Mouse (Mus musculus) forebrain, embryonic 16.5 days (tissue): ENCODE measurements around the gene Lgals2. TPM values are rescaled to one million over a fixed set of nuclear protein-coding genes. Genes with fewer than 3 reads are reported as not detected.
A peak's percentile ranks its signal among the peaks of the same experiment; 100 is the strongest.
"Not testable (repeated sequence)": the region's sequence is repeated elsewhere in the genome, so short reads cannot be mapped to it uniquely, and the experiment has no call there.

Source experiments
- ATAC-seq: fragments of 200-750 bp; cut with Nextera tagmentation; 2 replicates; pipeline ENCODE4 v1.8.0; 2017; ENCODE audit warnings: mild to moderate bottlenecking, moderate library complexity
- H3K27ac ChIP-seq: fragments of 300-500 bp; sonication (generic); 2 replicates; pipeline ENCODE4 v1.5.1; 2014; ENCODE audit warnings: low read length, control low read depth
- H3K27me3 ChIP-seq: fragments of 300-500 bp; sonication (generic); replicated peaks from 2 replicates; pipeline ENCODE4 v1.6.1; 2014; ENCODE audit warnings: low read length; ENCODE audit not compliant: control insufficient read depth, insufficient read depth
- H3K36me3 ChIP-seq: fragments of 300-500 bp; sonication (generic); 2 replicates; pipeline ENCODE4 v1.6.1; 2014; ENCODE audit not compliant: control insufficient read depth, insufficient read depth
- H3K4me1 ChIP-seq: fragments of 300-500 bp; sonication (generic); replicated peaks from 2 replicates; pipeline ENCODE4 v1.6.1; 2014; ENCODE audit warnings: low read length; ENCODE audit not compliant: control insufficient read depth, insufficient read depth
- H3K4me2 ChIP-seq: fragments of 300-500 bp; sonication (generic); 2 replicates; pipeline ENCODE4 v1.6.1; 2014; ENCODE audit warnings: mild to moderate bottlenecking, low read length, control low read depth
- H3K4me3 ChIP-seq: fragments of 300-500 bp; sonication (generic); replicated peaks from 2 replicates; pipeline ENCODE4 v1.5.1; 2014; ENCODE audit warnings: mild to moderate bottlenecking, low read length, control low read depth
- H3K9ac ChIP-seq: fragments of 300-500 bp; sonication (generic); replicated peaks from 2 replicates; pipeline ENCODE4 v1.6.1; 2014; ENCODE audit warnings: low read depth, low read length, control low read depth
- H3K9me3 ChIP-seq: fragments of 300-500 bp; sonication (generic); 2 replicates; pipeline ENCODE4 v1.6.1; 2016; ENCODE audit warnings: low read length; ENCODE audit not compliant: control insufficient read depth
- WGBS: fragments of 180-500 bp; shearing (Covaris S2); extraction: QIAGEN DNeasy Blood & Tissue Kit; methylation state at CpG from one replicate; pipeline ENCODE4 v1.1.7; 2014; 5-methylcytosine and 5-hydroxymethylcytosine counted together
- polyA plus RNA-seq: library from polyadenylated mRNA; unstranded; fragments of >200 nt; fragmentation: Nextera tagmentation; extraction: Ambion mirVana; gene quantifications from 2 replicates; pipeline ENCODE4 v1.2.1, GENCODE M21; 2015

Lgals2 gene
- polyA plus RNA-seq, 1 experiment from 2014 or later, result not detected

GRCm38 (mm10) chr15:78896149-78896548 lies 40.8 kb upstream of the Lgals2 start:
- Histone ChIP-seq H3K27me3 (no peaks in the 10 kb centered on the region), H3K36me3 (peaks cover 5% of the 10 kb centered on the region), H3K4me2 (no peak overlapping the region), H3K27ac (no peak overlapping the region), H3K9ac (no peak overlapping the region), H3K4me1 (peaks cover 15% of the 10 kb centered on the region), H3K9me3 (no peaks in the 10 kb centered on the region), H3K4me3 (no peak overlapping the region)
- 86% methylated on average over 3 of the region's 3 CpGs for WGBS
- ATAC-seq, result no peak

- WGBS, result 89% methylated on average over 2 of the region's 2 CpGs
- Histone ChIP-seq H3K9ac (no peak overlapping the region), H3K27me3 (no peaks in the 10 kb centered on the region), H3K9me3 (no peaks in the 10 kb centered on the region), H3K4me1 (peaks cover 15% of the 10 kb centered on the region), H3K4me2 (no peak overlapping the region), H3K36me3 (peaks cover 9% of the 10 kb centered on the region), H3K27ac (no peak overlapping the region), H3K4me3 (no peak overlapping the region)
- no peak for ATAC-seq
Measured at GRCm38 (mm10) chr15:78895741-78896140, 40.4 kb upstream of the Lgals2 start.

GRCm38 (mm10) chr15:78894726-78895125 lies 39.4 kb upstream of the Lgals2 start:
- Histone ChIP-seq H3K4me2 (no peak overlapping the region), H3K4me3 (no peak overlapping the region), H3K27ac (no peak overlapping the region), H3K9me3 (no peaks in the 10 kb centered on the region), H3K9ac (no peak overlapping the region), H3K36me3 (peaks cover 12% of the 10 kb centered on the region), H3K27me3 (no peaks in the 10 kb centered on the region), H3K4me1 (peaks cover 6% of the 10 kb centered on the region)
- 74% methylated on average over 13 of the region's 13 CpGs for WGBS
- no peak for ATAC-seq

GRCm38 (mm10) chr15:78892440-78892839 lies 37.1 kb upstream of the Lgals2 start:
- WGBS, result 63% methylated on average over 7 of the region's 7 CpGs
- Histone ChIP-seq H3K36me3 (peaks cover 13% of the 10 kb centered on the region), H3K27me3 (no peaks in the 10 kb centered on the region), H3K4me3 (no peak overlapping the region), H3K4me2 (no peak overlapping the region), H3K4me1 (no peaks in the 10 kb centered on the region), H3K9me3 (no peaks in the 10 kb centered on the region), H3K27ac (no peak overlapping the region), H3K9ac (no peak overlapping the region)
- no peak for ATAC-seq

- Histone ChIP-seq H3K4me2 (no peak overlapping the region), H3K27ac (no peak overlapping the region), H3K9ac (no peak overlapping the region), H3K9me3 (no peaks in the 10 kb centered on the region), H3K4me1 (no peaks in the 10 kb centered on the region), H3K36me3 (peaks cover 26% of the 10 kb centered on the region), H3K27me3 (no peaks in the 10 kb centered on the region), H3K4me3 (no peak overlapping the region)
- no peak for ATAC-seq
- 23% methylated on average over 13 of the region's 13 CpGs for WGBS
Measured at GRCm38 (mm10) chr15:78889401-78889853, 34.1 kb upstream of the Lgals2 start.

GRCm38 (mm10) chr15:78881828-78882227 lies 26.5 kb upstream of the Lgals2 start:
- Histone ChIP-seq H3K4me1 (peaks cover 11% of the 10 kb centered on the region), H3K4me2 (no peak overlapping the region), H3K36me3 (peaks cover 30% of the 10 kb centered on the region), H3K4me3 (no peak overlapping the region), H3K27ac (no peak overlapping the region), H3K27me3 (no peaks in the 10 kb centered on the region), H3K9me3 (no peaks in the 10 kb centered on the region), H3K9ac (no peak overlapping the region)
- no peak for ATAC-seq
- WGBS, result 87% methylated on average over 3 of the region's 3 CpGs

- ATAC-seq, result no peak
- Histone ChIP-seq H3K4me3 (no peak overlapping the region), H3K9me3 (no peaks in the 10 kb centered on the region), H3K9ac (no peak overlapping the region), H3K27me3 (no peaks in the 10 kb centered on the region), H3K4me2 (no peak overlapping the region), H3K36me3 (peaks cover 22% of the 10 kb centered on the region), H3K27ac (no peak overlapping the region), H3K4me1 (peaks cover 23% of the 10 kb centered on the region)
- WGBS, result 88% methylated on average over 8 of the region's 8 CpGs
Measured at GRCm38 (mm10) chr15:78880432-78880831, 25.1 kb upstream of the Lgals2 start.

- ATAC-seq, H3K4me3 ChIP-seq, H3K27ac ChIP-seq, H3K9ac ChIP-seq, H3K9me3 ChIP-seq, H3K27me3 ChIP-seq, H3K4me2 ChIP-seq: not testable (repeated sequence)
- WGBS, result 76% methylated on average over 7 of the region's 7 CpGs
- Histone ChIP-seq H3K4me1 (peaks cover 24% of the 10 kb centered on the region), H3K36me3 (peaks cover 15% of the 10 kb centered on the region; the same call in 1 of the 2 replicates)
Measured at GRCm38 (mm10) chr15:78878792-78879516, 23.6 kb upstream of the Lgals2 start.

- H3K9ac ChIP-seq, result peak overlapping the region; percentile 84
- 2% methylated on average over 17 of the region's 17 CpGs for WGBS
- no peaks in the 10 kb centered on the region for H3K9me3 ChIP-seq
- peak overlapping the region; percentile 80 for H3K4me3 ChIP-seq
- H3K36me3 ChIP-seq, result peaks cover 9% of the 10 kb centered on the region; the same call in 1 of the 2 replicates
- peaks cover 27% of the 10 kb centered on the region for H3K4me1 ChIP-seq
- no peak; the same call in 1 of the 2 replicates for ATAC-seq
- peak overlapping the region; percentile 80 for H3K4me2 ChIP-seq
- peak overlapping the region; percentile 98 for H3K27ac ChIP-seq
- no peaks in the 10 kb centered on the region for H3K27me3 ChIP-seq
Measured at GRCm38 (mm10) chr15:78877810-78878390, 22.6 kb upstream of the Lgals2 start.
